Mouse (Mus musculus): Measurements from ENCODE around the gene Tmem177. TPM values are rescaled to one million over a fixed set of nuclear protein-coding genes. Genes with fewer than 3 reads are reported as not detected.

Gene Tmem177
- polyA plus RNA-seq, 1 experiment from 2014 or later: 6.5 TPM

- peaks cover 3% of the 10 kb centered on the region; the same call in 1 of the 2 replicates for H3K36me3 ChIP-seq
These were observed 5.7 kb downstream of the Tmem177 start for GRCm38 (mm10) chr1:119907206-119907748.

GRCm38 (mm10) chr1:119903231-119903620, 9.8 kb downstream of the Tmem177 start:
- H3K4me2 ChIP-seq (replicated peaks): no peak overlapping the region
- H3K9me3 ChIP-seq: no peaks in the 10 kb centered on the region
- H3K9ac ChIP-seq: no peak overlapping the region
- H3K27me3 ChIP-seq (replicated peaks): no peaks in the 10 kb centered on the region
- H3K4me1 ChIP-seq (replicated peaks): no peaks in the 10 kb centered on the region
- no peaks in the 10 kb centered on the region for H3K36me3 ChIP-seq
- 69% methylated on average over 6 of the region's 6 CpGs for WGBS
- no peak overlapping the region for H3K4me3 ChIP-seq (replicated peaks)
- no peak for ATAC-seq
- H3K27ac ChIP-seq: no peak overlapping the region

More at GRCm38 (mm10) chr1:119907206-119907748, 5.7 kb downstream of the Tmem177 start:
- Histone ChIP-seq H3K4me3 (replicated peaks) (no peak overlapping the region), H3K9me3 (no peaks in the 10 kb centered on the region), H3K9ac (no peak overlapping the region), H3K27ac (no peak overlapping the region), H3K4me1 (replicated peaks) (0 out of 2 replicates have a peak, but pooled peaks cover 4% of the 10 kb centered on the region), H3K4me2 (replicated peaks) (no peak overlapping the region), H3K27me3 (replicated peaks) (no peaks in the 10 kb centered on the region)
- ATAC-seq: 0 out of 2 replicates have a peak, but pooled peaks have one; percentile 39
- WGBS: 66% methylated on average over 2 of the region's 2 CpGs

GRCm38 (mm10) chr1:119902551-119903230, 10.3 kb downstream of the Tmem177 start:
- no peak for ATAC-seq
- Histone ChIP-seq H3K27me3 (replicated peaks) (no peaks in the 10 kb centered on the region), H3K4me1 (replicated peaks) (no peaks in the 10 kb centered on the region)

GRCm38 (mm10) chr1:119899195-119900123, 13.5 kb downstream of the Tmem177 start:
- no peaks in the 10 kb centered on the region for H3K27me3 ChIP-seq (replicated peaks)
- ATAC-seq: peak; percentile 59; the same call in 1 of the 2 replicates
- no peak overlapping the region for H3K4me3 ChIP-seq (replicated peaks)
- no peak overlapping the region for H3K4me2 ChIP-seq (replicated peaks)
- H3K9ac ChIP-seq: no peak overlapping the region
- H3K4me1 ChIP-seq (replicated peaks): no peaks in the 10 kb centered on the region
- H3K36me3 ChIP-seq: no peaks in the 10 kb centered on the region
- 80% methylated on average over 11 of the region's 11 CpGs for WGBS
- H3K27ac ChIP-seq: no peak overlapping the region
- H3K9me3 ChIP-seq: no peaks in the 10 kb centered on the region

More at GRCm38 (mm10) chr1:119902551-119903230, 10.3 kb downstream of the Tmem177 start:
- H3K36me3 ChIP-seq: no peaks in the 10 kb centered on the region
- H3K4me3 ChIP-seq (replicated peaks): no peak overlapping the region
- 73% methylated on average over 8 of the region's 8 CpGs for WGBS
- H3K9ac ChIP-seq: no peak overlapping the region
- no peak overlapping the region for H3K4me2 ChIP-seq (replicated peaks)
- H3K27ac ChIP-seq: no peak overlapping the region
- no peaks in the 10 kb centered on the region for H3K9me3 ChIP-seq

- Histone ChIP-seq H3K27me3 (replicated peaks) (no peaks in the 10 kb centered on the region), H3K4me2 (replicated peaks) (no peak overlapping the region), H3K4me3 (replicated peaks) (no peak overlapping the region), H3K36me3 (no peaks in the 10 kb centered on the region), H3K9ac (no peak overlapping the region), H3K9me3 (no peaks in the 10 kb centered on the region), H3K4me1 (replicated peaks) (no peaks in the 10 kb centered on the region), H3K27ac (no peak overlapping the region)
- 39% methylated on average over 6 of the region's 6 CpGs for whole genome bisulfite sequencing
- peak; percentile 67 for ATAC-seq
These were observed 18.1 kb downstream of the Tmem177 start for GRCm38 (mm10) chr1:119894936-119895335.

GRCm38 (mm10) chr1:119893600-119893999, 19.4 kb downstream of the Tmem177 start:
- Histone ChIP-seq H3K4me1 (replicated peaks) (no peaks in the 10 kb centered on the region), H3K9me3 (no peaks in the 10 kb centered on the region), H3K27me3 (replicated peaks) (no peaks in the 10 kb centered on the region), H3K27ac (no peak overlapping the region), H3K4me2 (replicated peaks) (no peak overlapping the region), H3K9ac (no peak overlapping the region), H3K36me3 (no peaks in the 10 kb centered on the region), H3K4me3 (replicated peaks) (no peak overlapping the region)
- WGBS: 89% methylated on average over 3 of the region's 3 CpGs
- ATAC-seq: no peak

GRCm38 (mm10) chr1:119892933-119893332, 20.1 kb downstream of the Tmem177 start:
- H3K27me3 ChIP-seq (replicated peaks): no peaks in the 10 kb centered on the region
- H3K9ac ChIP-seq: no peak overlapping the region
- WGBS: 55% methylated on average over 6 of the region's 6 CpGs
- no peak overlapping the region for H3K27ac ChIP-seq
- no peak overlapping the region for H3K4me3 ChIP-seq (replicated peaks)
- no peaks in the 10 kb centered on the region for H3K36me3 ChIP-seq
- no peaks in the 10 kb centered on the region for H3K9me3 ChIP-seq
- H3K4me1 ChIP-seq (replicated peaks): no peaks in the 10 kb centered on the region
- H3K4me2 ChIP-seq (replicated peaks): no peak overlapping the region
- no peak for ATAC-seq

- Histone ChIP-seq H3K4me3 (replicated peaks) (no peak overlapping the region), H3K4me2 (replicated peaks) (no peak overlapping the region), H3K27ac (no peak overlapping the region), H3K27me3 (replicated peaks) (no peaks in the 10 kb centered on the region), H3K9me3 (no peaks in the 10 kb centered on the region), H3K36me3 (no peaks in the 10 kb centered on the region), H3K9ac (no peak overlapping the region), H3K4me1 (replicated peaks) (no peaks in the 10 kb centered on the region)
- WGBS: 64% methylated on average over 4 of the region's 4 CpGs
- no peak for ATAC-seq
These were observed 21.1 kb downstream of the Tmem177 start for GRCm38 (mm10) chr1:119891865-119892264.

GRCm38 (mm10) chr1:119891149-119891548, 21.9 kb downstream of the Tmem177 start:
- Histone ChIP-seq H3K9me3 (no peaks in the 10 kb centered on the region), H3K9ac (no peak overlapping the region), H3K27me3 (replicated peaks) (no peaks in the 10 kb centered on the region), H3K4me1 (replicated peaks) (no peaks in the 10 kb centered on the region), H3K4me2 (replicated peaks) (no peak overlapping the region), H3K27ac (no peak overlapping the region), H3K4me3 (replicated peaks) (no peak overlapping the region), H3K36me3 (no peaks in the 10 kb centered on the region)
- ATAC-seq: no peak
- WGBS: 82% methylated on average over 9 of the region's 9 CpGs

GRCm38 (mm10) chr1:119889347-119889746, 23.7 kb downstream of the Tmem177 start:
- Histone ChIP-seq H3K9ac (no peak overlapping the region), H3K4me1 (replicated peaks) (no peaks in the 10 kb centered on the region), H3K4me2 (replicated peaks) (no peak overlapping the region), H3K9me3 (no peaks in the 10 kb centered on the region), H3K27ac (no peak overlapping the region), H3K27me3 (replicated peaks) (no peaks in the 10 kb centered on the region), H3K36me3 (no peaks in the 10 kb centered on the region), H3K4me3 (replicated peaks) (no peak overlapping the region)
- ATAC-seq: no peak
- whole genome bisulfite sequencing: 81% methylated on average over 16 of the region's 16 CpGs

- Histone ChIP-seq H3K27me3 (replicated peaks) (no peaks in the 10 kb centered on the region), H3K4me1 (replicated peaks) (no peaks in the 10 kb centered on the region), H3K4me2 (replicated peaks) (no peak overlapping the region), H3K9ac (no peak overlapping the region), H3K4me3 (replicated peaks) (no peak overlapping the region), H3K9me3 (no peaks in the 10 kb centered on the region), H3K27ac (no peak overlapping the region), H3K36me3 (no peaks in the 10 kb centered on the region)
- no peak for ATAC-seq
- WGBS: 44% methylated on average over 7 of the region's 7 CpGs
These were observed 26.7 kb downstream of the Tmem177 start for GRCm38 (mm10) chr1:119886320-119886719.

GRCm38 (mm10) chr1:119884272-119884671, 28.7 kb downstream of the Tmem177 start:
- Histone ChIP-seq H3K4me3 (replicated peaks) (no peak overlapping the region), H3K9ac (no peak overlapping the region), H3K4me2 (replicated peaks) (no peak overlapping the region), H3K27me3 (replicated peaks) (no peaks in the 10 kb centered on the region), H3K36me3 (no peaks in the 10 kb centered on the region), H3K27ac (no peak overlapping the region), H3K9me3 (no peaks in the 10 kb centered on the region), H3K4me1 (replicated peaks) (no peaks in the 10 kb centered on the region)
- 87% methylated on average over 3 of the region's 3 CpGs for WGBS
- no peak for ATAC-seq
